Mouse (Mus musculus) left cerebral cortex, adult 18-20 months (tissue): ENCODE data around the gene Lgals9. TPM values are rescaled to one million over a fixed set of nuclear protein-coding genes. Genes with fewer than 3 reads are reported as not detected.

Experiments used
- DNase-seq, 2 experiments: peaks; one replicate each; pipeline ENCODE4 v3.0.0; 2021 to 2022; ENCODE audit warnings: low spot score in 2 of 2, mixed read lengths in 1 of 2
- total RNA-seq, 2 experiments: library from RNA; stranded (reverse); gene quantifications; 2 replicates each; pipeline ENCODE4 v1.2.3; 2021

Gene Lgals9
- total RNA-seq, 2 experiments from 2014 or later, result 4.6 to 5.1 TPM

DNA sequence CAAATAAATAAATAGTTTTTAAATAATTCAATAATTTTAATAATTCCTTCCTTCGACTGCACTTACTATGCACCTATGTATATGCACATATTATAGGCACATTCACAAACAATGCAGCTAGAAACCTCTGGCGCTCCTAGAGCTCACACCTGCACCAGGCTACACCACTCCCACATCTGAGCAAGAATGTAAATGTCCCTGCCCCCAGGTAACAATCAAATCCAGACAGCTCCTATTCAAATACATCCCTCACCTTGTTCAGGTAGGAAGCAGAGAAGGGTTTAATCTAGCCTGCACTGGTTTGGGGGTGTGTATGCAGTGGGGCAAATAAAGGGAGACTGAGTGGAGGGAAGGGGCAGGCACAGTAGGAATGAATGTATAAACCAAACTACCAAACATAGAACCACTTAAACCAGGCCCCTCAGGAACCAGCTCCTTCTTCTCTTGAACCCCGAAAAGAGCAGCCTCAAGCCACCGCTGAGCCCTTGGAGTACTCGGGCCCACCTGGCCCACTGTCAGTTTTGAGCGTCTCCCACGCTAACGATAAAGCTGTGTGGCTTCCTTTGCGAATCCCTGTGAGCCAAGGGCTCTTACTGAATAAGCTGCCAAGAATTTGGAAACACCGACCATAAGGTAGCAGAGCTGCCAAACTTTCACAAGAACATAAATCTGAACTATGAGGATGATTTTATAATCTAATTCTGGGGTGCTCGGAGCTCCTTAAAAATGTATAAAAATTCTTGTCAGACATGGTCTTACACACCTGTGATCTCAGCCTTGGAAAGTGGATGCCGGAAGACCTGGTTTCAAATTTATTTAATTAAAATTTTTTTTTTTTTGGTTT is 6.3 kb downstream of the Lgals9 start:
- DNase-seq, result no peak

DNA sequence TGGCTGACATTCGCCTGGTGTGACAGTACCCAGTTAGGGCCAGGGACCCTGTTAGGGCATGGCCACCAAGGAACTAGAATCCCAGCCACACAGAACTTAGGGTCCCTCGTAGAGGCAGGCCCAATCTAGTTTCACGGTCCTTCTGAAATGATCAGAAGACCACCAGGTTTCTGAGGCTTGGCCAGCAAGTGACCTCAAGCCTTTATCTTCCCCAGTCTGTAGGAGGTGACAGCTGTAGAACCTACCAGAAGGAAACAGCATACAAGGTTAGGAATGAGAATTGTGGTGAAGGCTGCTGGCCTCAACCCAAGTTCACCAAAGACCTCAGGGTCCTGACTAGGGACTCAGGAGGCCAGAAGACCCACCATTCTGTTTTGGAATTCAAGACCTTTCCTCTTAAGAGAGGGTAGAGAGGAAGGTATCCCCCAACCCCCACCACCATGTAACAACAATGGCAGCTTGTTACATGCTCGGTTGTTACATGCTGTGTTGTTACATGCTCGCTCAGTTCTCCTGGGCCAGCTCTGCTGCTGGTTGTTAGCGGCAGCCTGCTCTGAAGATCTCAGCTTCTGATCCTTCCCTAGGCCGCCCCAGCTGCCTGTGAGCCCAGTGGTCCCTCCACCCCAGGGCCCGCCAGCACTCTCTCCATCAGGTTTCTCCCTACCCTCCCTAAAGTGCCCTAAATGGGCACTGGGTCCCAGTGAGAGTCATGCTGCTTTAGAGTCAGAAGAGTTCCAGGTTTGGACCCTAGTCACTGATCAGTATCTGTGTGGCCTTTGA is 7.8 kb downstream of the Lgals9 start:
- DNase-seq, result no peak

DNA sequence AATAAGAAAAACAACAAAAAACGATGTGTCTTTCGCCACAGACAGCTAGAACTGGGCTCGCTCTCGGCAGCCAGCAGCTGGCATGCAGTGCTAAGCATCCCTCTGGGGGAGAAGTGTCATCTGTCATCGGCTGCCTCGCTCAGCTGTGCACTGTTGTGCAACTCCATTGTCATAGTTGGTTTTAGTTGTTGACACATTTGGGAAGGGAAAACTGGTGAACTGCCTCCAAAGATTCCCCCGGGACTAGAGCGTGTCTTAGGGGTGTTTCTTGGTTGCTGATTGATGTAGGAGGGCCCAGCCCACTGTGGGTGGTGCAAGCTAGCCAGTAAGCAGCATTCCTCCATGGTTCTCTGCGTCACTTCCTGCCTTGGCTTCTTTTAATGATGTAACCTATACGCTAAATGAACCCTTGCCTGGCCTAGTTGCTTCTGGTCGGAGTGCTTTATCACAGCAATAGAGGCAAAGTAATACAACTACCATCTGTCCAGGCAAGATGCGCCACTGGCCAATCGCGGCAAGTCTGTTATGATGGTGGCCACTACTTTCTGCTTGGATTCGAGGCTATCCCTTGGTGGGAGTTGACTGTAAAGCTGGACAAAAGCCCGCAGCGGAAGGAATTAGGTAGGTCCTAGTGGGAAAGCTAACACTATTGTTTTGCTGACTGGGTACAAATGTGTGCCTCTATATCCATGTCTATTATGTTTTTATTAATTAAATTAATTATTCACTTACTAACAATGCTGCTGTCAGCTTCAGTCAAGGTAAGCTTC is 11.2 kb downstream of the Lgals9 start:
- DNase-seq, result no peak

DNA sequence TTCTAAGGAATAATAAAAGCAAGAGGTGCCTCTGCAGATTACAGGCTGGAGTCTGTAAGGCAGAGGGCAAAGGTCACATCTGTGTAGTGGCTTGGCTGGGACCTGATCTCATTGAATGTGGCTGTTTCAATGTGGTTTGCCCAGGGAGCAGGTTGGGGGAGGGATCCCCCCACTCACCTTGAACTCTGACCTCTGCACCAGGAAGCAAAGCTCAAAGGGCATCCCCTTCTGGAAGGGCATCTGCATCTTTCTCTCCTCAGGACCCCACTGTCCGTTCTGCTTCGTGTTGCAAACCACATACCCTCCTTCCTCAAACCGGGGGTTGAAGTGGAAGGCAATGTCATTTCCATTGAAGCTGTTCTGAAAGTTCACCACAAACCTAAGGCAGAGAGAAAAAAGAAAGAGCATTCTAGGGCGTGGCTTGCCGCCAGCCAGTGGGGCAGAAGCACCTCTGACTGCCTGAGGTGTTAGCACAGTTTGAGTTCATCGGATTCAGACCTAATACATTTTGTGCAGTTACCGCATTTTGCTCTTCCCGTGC is 11.9 kb downstream of the Lgals9 start:
- no peak for DNase-seq

DNA sequence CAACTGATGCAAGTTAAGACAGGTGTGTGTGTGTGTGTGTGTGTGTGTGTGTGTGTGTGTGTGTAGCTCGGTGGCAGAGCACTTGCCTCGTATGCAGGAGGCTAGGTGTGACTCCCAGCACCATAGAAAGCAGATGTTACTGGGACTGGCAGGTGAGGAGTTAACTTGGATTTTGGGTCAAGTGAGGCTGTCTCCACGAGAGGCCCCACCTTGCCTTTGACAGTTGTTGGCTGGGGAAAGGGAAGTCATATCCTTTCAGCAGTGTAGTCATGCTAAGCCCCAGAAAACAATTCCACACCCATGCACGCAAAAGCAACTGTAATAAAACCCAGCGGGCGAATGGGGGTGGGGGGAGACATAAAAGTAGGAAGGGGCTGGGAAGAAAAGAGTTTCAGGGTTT is 12.4 kb downstream of the Lgals9 start:
- DNase-seq, result no peak

DNA sequence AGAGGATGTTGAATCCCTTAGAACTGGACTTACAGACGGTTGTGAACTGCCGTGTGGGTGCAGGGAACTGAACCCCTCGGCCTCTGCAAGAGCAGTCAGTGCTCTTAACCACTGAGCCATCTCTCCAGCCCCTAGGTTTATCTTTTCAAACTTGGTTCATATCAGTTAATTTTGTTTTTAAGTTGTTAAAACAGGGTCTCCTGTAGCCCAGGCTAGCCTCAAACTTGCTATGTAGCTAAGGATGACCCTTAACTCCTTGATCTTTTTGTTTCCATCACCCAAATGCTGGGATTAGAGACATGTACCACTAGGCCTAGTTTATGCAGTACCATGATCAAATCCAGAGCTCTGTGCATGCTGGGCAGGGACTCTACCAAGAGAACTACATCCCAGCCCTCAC is 13.0 kb downstream of the Lgals9 start:
- no peak for DNase-seq

DNA sequence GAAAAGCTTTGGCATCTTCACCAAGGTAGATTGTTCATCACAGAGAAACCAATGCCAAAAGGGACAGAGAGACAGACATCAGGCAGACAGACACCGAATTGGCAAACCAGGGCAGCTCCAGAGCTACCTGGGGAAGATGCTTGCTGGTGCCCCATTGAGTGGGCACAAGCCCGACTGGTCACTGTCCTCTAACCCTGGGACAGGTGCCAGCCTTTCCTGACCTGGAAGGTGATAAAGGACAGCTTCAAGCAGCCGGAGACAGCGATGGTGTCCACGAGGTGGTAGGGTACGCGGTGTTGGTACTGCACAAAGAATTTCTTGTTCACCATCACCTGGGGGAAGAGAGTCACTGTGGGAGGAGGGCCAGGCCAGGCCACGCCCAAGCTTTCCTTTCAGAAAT is 13.7 kb downstream of the Lgals9 start:
- no peak for DNase-seq

DNA sequence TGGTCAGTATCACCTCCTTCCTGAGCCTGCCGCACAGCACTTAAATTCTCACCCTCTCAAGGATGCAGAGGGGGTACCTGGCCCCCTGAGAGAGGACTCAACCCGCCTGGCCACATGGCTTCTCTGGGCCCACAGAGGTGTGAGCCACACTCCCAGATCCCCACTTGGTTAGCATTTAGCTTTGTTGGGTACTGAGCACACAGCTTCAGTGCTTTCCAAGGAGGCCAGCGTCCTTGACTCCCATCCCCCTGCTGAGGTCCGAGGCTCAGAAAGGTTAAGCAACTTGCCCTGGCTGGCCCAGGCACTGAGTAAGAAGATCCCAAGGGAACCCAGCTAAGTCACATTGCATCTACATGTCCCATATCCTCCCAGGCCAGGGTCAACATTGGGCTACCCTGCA is 16.6 kb downstream of the Lgals9 start:
- DNase-seq, result no peak

DNA sequence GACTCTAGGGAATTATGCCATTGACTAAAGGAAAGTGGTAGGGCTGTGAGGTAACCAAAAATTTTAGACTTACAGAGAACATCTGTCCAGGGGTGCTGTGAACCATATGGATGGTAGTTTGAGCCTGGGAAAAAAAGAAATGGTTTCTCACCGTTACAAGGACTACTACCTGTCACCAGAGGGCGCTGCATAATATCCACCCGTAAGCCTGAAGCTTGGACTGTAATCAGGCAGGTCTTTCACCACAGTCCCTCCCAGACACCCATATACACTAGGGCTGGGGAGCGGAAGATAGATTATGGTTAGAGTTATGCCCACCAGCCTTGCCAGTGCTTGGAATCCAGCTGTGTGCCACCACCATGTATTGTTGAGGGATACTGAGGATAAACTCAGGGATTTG is 17.4 kb downstream of the Lgals9 start:
- DNase-seq, result peak; percentile 56 to 59

DNA sequence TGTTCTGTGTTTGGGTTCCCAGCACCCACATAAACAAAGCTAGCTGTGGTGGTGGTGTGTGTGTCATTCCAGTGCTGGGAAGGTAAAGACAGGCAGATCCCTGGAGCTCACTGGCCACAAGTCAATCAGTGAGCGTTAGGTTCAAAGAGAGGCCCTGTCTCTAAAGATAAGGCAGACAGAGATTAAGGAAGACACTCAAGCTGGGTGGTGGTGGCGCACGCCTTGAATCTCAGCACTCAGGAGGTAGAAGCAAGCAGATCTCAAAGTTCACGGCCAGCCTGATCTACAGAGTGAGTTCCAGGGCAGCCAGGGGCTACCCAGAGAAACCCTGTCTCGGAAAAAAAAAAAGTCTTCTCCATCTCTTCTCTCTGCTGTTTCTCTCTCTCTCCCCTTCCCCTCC is 23.5 kb downstream of the Lgals9 start:
- no peak for DNase-seq

DNA sequence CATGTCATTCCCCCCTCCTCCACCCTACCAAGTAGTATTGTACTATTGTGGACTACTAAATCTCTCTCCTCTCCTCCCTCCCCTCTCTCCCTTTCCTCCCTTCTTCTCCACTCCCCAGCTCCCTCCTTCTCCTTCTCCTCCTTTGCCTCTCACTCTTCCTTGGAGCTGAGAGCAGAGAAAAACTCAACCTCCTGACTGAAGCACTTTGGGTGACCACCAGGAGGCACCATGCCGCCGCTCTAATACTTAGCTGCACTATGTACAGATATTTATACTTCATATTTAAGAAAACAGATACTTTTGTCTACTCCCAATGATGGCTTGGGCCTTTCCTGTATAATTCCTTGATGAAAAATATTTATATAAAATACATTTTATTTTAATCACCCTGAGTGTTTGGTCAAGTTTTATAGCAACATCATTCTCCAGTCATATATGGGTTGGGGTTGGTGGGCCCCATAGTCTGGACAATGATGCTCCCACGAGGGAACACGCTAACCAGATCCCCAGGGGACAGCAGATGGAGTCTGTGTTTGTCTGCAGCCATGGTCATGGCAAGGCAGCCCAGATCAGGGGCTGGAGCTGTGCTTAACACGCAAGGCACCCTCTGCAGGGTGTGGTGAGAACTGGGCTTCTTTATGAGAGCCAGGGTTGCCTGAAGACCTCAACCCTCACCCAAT is 24.8 kb downstream of the Lgals9 start:
- DNase-seq, result peak; percentile 18 to 23

DNA sequence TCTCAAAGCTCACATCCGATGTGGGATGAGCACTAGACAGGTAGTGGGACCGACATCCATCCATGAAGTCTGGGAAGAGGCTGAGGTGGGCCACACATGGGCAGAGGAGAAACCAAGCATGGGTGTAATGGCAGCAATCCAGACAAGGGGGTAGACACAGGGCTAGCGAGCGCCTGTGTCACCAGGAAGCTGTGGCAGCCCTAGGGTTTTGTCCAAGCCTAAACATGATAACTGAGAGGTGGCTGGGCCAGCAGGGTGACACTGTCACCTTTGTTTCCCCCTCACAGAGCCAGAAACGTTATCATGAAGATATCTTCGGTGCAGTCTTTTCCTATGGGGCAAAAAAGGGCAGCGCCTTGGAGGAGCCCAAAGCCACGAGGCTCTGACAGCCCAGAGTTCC is 25.4 kb downstream of the Lgals9 start:
- DNase-seq, result no peak

DNA sequence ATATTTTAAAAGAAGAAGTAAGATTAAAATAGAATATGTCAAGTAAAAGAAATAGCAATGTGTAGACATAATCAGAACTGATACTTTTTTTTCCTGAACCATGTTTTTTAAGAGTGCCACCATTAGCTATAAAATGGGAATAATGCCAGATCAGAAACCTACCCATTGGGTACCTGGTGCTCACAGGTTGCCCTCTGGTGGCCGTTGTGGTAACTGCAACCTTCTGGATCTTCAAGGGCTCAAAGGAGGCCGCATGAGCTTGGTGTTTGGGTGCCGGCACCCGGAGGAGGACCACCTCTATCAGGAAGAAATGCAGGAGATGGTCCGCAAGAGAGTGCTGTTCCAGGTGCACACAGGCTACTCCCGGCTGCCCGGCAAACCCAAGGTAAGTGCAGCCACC is 28.5 kb downstream of the Lgals9 start:
- DNase-seq, result peak; percentile 83 to 93

DNA sequence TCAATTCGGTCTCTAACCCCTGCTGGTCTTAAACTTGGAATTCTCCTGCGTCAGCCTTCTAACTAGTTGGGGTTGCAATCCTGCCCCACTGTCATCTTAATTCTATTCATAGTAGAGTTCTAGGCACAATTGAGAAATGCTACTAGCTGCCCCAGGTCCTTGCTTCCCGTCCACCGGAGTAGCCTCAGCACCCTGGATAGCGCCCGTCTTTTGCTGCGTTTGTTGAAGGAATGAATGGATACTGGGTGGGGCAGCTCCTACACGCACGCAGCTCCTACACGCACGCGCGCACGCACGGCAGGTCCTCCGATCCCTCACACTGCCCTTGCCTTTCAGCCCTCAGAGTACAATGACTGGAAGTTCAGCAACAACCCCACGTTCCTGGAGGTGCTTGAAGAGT is 32.3 kb downstream of the Lgals9 start:
- no peak for DNase-seq

DNA sequence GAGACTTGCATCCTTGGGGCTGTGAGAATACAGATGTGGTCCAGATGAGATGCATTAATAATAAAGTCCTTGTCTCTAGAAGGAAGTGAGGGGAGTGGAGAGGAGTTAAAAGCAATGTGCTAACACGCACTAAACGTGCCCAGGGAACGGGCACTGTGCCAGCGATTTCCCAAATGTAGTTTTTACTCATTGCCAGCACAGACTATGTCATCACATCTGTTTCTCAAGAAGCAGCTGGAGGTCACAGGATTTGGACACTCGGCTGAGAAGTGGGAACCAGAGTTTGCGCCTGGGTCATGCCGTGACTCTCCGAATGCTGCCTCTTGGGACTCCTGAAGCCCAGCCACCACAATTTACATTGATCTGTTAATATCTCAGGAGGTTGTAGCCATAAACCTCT is 34.4 kb downstream of the Lgals9 start:
- no peak for DNase-seq

DNA sequence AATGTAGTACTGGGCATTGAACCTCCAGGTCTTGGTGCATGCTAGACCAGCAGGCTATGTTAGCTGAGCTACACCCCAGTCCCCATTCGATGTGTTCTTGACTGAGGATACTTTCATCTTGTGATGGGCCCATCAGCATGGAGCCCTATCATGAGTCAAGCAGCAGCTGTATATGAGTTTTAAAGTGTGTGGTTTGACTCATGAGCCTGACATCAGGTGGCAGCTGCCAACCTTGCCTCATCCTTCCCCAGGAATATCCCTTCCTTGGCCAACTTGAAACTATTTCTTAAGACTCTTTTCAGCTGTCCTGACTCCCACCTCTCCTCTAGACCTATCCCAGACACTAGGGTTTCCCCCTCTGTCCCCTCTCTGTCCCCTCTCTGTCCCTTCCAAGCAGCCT is 41.7 kb downstream of the Lgals9 start:
- no peak for DNase-seq

DNA sequence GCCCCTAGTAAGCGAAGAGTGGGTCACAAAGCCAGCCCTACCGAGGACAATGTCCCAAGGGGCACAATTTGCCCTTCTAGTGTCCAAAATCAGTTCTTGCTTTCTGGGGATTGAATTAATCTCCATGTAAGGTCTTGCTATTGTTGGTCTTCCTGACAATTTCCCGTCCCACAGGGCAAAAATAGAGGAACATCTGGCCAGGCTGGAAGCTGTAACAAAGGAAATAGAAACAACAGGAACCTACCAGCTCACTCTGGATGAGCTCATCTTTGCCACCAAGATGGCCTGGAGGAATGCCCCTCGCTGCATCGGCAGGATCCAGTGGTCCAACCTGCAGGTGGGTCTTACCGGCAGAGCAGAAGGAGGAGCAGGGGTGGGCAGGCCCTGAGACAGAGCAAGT is 49.6 kb downstream of the Lgals9 start:
- DNase-seq, result no peak

DNA sequence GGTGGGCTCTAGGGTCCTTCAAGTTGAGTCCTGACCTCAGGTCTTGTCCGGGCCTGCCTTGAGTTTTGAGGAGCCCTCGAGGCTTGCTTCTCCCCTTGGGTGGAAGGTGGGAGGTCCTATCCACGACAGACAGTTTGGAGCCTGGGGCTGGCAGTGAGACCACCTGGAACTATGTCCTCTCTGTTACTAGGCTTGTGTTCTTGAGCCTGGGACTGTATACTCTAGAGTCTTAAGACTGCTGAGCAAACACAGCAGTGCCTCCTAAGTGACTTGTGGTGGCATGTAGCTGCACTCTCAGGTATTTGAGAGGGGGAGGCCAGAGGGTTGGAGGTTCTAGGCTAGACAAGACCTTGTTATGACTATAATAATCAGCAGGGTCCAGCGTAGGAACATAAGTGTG is 50.0 kb downstream of the Lgals9 start:
- DNase-seq, result no peak

DNA sequence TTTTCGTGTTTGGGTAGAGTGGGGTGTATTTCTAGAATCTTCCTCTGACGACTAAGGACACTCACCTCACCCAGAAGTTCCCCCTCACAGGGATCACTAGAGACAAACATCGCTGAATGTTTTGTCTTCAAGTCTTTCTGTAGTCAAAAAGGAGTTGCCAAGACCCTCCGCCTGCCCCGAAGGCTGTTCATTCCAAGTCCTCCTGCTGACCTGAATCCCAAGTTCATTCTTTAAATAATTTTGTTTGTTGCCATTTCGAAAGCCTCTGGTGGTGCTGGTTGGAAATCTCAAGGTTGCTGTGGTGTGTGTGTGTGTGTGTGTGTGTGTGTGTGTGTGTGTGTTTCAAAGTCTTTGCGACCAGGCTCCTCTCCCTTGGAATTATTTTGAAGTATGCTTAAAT is 50.4 kb downstream of the Lgals9 start:
- DNase-seq, result no peak

DNA sequence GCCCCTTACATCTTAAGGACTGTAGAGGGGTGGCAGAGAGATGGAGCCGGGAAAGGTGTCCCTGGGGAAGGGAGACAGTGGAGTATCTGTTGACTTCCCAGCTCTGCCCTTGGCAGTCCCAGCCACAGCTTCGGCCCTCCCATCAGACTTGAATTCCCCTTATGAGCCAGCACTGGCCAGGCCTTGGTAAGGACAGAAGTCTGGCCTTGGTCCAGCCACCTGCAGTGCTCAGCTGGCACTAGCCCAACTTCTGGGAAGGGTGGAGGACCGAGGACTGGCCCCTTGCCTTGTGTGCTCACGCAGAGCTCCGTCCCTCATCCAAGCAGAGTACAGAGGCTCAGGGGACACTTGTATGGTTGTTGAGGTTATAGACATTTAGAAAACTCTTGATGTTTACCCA is 55.4 kb downstream of the Lgals9 start:
- peak; percentile 13 to 16 for DNase-seq

DNA sequence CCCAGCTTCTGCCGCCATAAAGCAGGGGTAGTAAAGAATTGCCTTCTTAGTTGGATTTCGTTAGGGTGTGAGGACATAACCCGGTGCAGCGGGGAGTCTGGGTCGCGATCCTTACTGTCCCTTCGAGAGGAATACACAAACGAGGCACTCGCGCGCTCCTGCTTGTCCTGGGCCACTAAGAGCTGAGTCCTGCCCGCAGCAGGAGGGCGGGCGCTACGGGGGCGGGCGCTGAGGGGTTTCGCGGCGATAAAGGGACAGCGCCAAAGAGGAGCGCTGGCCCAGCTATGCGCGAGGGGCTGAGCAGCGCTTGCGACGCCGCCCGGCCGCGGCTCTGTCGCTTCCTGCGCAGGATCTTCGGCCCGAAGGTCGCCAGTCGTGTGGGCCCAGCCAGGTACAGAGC is 59.8 kb downstream of the Lgals9 start:
- peak in 1 of 2 experiments; percentile 4 for DNase-seq
